Mouse (Mus musculus) intestine, embryonic 14.5 days (tissue): ENCODE measurements around the gene Enkur. TPM values are rescaled to one million over a fixed set of nuclear protein-coding genes. Genes with fewer than 3 reads are reported as not detected.

Experiments
- ATAC-seq: fragments of 200-750 bp; cut with Nextera tagmentation; replicated peaks from 2 replicates; pipeline ENCODE4 v1.8.0; 2017; ENCODE audit warnings: low read depth, moderate number of reproducible peaks, moderate TSS enrichment, moderate library complexity; ENCODE audit not compliant: low FRiP score, low TSS enrichment
- DNase-seq: peaks from one replicate; pipeline ENCODE4 v3.0.0-alpha.2; 2018; ENCODE audit warnings: low spot score
- H3K27ac ChIP-seq: fragments of 300-500 bp; sonication (generic); 2 replicates; pipeline ENCODE4 v1.5.1; 2014; ENCODE audit warnings: low read depth, mild to moderate bottlenecking, control low read depth
- H3K27me3 ChIP-seq: fragments of 300-500 bp; sonication (generic); replicated peaks from 2 replicates; pipeline ENCODE4 v1.6.1; 2014; ENCODE audit warnings: low read length, control low read depth; ENCODE audit not compliant: control insufficient read depth, insufficient read depth
- H3K36me3 ChIP-seq: fragments of 300-500 bp; sonication (generic); 2 replicates; pipeline ENCODE4 v1.6.1; 2014; ENCODE audit warnings: low read length, control low read depth; ENCODE audit not compliant: control insufficient read depth, insufficient read depth
- H3K4me1 ChIP-seq: fragments of 300-500 bp; sonication (generic); replicated peaks from 2 replicates; pipeline ENCODE4 v1.6.1; 2014; ENCODE audit warnings: low read length, control low read depth, mixed read lengths; ENCODE audit not compliant: control insufficient read depth, insufficient read depth
- H3K4me2 ChIP-seq: fragments of 300-500 bp; sonication (generic); 2 replicates; pipeline ENCODE4 v1.6.1; 2014; ENCODE audit warnings: low read length
- H3K4me3 ChIP-seq: fragments of 300-500 bp; sonication (generic); 2 replicates; pipeline ENCODE4 v1.5.1; 2014; ENCODE audit warnings: low read depth, low read length, control low read depth, mixed read lengths
- H3K9ac ChIP-seq: fragments of 300-500 bp; sonication (generic); 2 replicates; pipeline ENCODE4 v1.6.1; 2014; ENCODE audit warnings: mild to moderate bottlenecking, low read length
- H3K9me3 ChIP-seq: fragments of 300-500 bp; sonication (generic); 2 replicates; pipeline ENCODE4 v1.6.1; 2016; ENCODE audit warnings: low read length, control low read depth; ENCODE audit not compliant: control insufficient read depth
- WGBS: fragments of 180-500 bp; shearing (Covaris S2); extraction: QIAGEN DNeasy Blood & Tissue Kit; methylation state at CpG from one replicate; pipeline ENCODE4 v1.1.7; 2014; 5-methylcytosine and 5-hydroxymethylcytosine counted together
- polyA plus RNA-seq: library from polyadenylated mRNA; unstranded; fragments of >200 nt; fragmentation: Nextera tagmentation; extraction: Ambion mirVana; gene quantifications from 2 replicates; pipeline ENCODE4 v1.2.1, GENCODE M21; 2014

Enkur gene
- polyA plus RNA-seq, 1 experiment from 2014 or later = 0.41 TPM

DNA sequence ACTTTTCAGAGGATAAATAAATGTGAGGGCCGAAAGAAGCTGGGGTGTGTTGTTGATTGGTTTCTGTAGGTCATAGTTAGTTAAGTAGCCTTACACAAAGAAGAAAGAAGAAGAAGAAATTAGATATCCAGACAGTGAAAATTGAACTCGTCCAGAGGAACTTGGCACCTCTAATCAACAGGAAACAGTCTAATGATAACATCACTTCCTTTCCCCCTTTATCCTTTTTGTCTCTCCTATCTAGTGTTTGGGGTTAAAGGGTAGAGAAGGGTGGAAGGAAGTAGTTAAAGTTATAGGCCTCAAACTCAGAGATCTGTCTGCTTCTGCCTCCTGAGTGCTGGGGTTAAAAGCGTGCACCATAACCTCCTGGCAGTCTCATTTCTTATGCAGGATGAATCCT lies 32.4 kb downstream of the Enkur start:
- ATAC-seq = no peak
- DNase-seq = no peak
- H3K9me3 ChIP-seq = no peaks in the 10 kb centered on the region
- H3K27me3 ChIP-seq = no peaks in the 10 kb centered on the region
- H3K4me3 ChIP-seq = no peak overlapping the region
- H3K9ac ChIP-seq = no peak overlapping the region
- 79% methylated on average over 3 of the region's 3 CpGs for WGBS
- H3K27ac ChIP-seq = no peak overlapping the region
- no peaks in the 10 kb centered on the region for H3K36me3 ChIP-seq
- no peak overlapping the region for H3K4me2 ChIP-seq
- H3K4me1 ChIP-seq = no peaks in the 10 kb centered on the region

- H3K27ac ChIP-seq = no peak overlapping the region
- H3K4me2 ChIP-seq = no peak overlapping the region
- ATAC-seq = no peak
- no peaks in the 10 kb centered on the region for H3K36me3 ChIP-seq
- no peak overlapping the region for H3K9ac ChIP-seq
- no peaks in the 10 kb centered on the region for H3K4me1 ChIP-seq
- no peaks in the 10 kb centered on the region for H3K27me3 ChIP-seq
- no peak overlapping the region for H3K4me3 ChIP-seq
- no peaks in the 10 kb centered on the region for H3K9me3 ChIP-seq
- no peak for DNase-seq
- 79% methylated on average over 1 of the region's 1 CpGs for WGBS
Measured at GRCm38 (mm10) chr2:21167916-21168315, 37.2 kb downstream of the Enkur start.

GRCm38 (mm10) chr2:21164296-21164695 lies 40.9 kb downstream of the Enkur start:
- no peaks in the 10 kb centered on the region for H3K27me3 ChIP-seq
- H3K9me3 ChIP-seq = no peaks in the 10 kb centered on the region
- no peak for DNase-seq

DNA sequence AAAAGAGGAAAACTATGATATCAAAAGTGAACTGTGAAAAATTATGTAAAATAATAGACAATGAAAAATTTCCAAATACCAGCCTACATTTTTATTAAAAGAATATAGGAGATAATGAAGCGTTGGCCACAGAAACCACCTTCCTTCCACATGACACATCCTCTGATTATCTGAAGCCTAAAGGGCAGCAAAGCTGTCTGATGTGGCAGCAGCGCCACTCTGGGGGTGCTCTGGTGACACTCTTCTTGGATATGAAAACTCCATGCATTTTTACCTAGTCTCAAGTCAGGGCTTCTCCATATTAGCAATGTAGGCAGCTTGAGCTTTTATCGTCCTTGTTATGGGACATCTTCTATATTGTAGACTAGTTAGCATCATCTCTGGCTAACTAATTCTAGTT lies 51.7 kb downstream of the Enkur start:
- H3K27ac ChIP-seq = no peak overlapping the region
- no peak for DNase-seq
- no peak overlapping the region for H3K4me2 ChIP-seq
- no peak overlapping the region for H3K4me3 ChIP-seq
- no peak overlapping the region for H3K9ac ChIP-seq
- H3K36me3 ChIP-seq = no peaks in the 10 kb centered on the region
- WGBS = 85% methylated on average over 3 of the region's 3 CpGs
- no peak for ATAC-seq
- no peaks in the 10 kb centered on the region for H3K27me3 ChIP-seq
- no peaks in the 10 kb centered on the region for H3K4me1 ChIP-seq
- H3K9me3 ChIP-seq = no peaks in the 10 kb centered on the region

More at GRCm38 (mm10) chr2:21164296-21164695, 40.9 kb downstream of the Enkur start:
- H3K36me3 ChIP-seq = no peaks in the 10 kb centered on the region
- no peak overlapping the region for H3K27ac ChIP-seq
- no peak overlapping the region for H3K9ac ChIP-seq
- no peaks in the 10 kb centered on the region for H3K4me1 ChIP-seq
- H3K4me2 ChIP-seq = no peak overlapping the region
- H3K4me3 ChIP-seq = no peak overlapping the region
- no peak for ATAC-seq
- 84% methylated on average over 8 of the region's 8 CpGs for WGBS

DNA sequence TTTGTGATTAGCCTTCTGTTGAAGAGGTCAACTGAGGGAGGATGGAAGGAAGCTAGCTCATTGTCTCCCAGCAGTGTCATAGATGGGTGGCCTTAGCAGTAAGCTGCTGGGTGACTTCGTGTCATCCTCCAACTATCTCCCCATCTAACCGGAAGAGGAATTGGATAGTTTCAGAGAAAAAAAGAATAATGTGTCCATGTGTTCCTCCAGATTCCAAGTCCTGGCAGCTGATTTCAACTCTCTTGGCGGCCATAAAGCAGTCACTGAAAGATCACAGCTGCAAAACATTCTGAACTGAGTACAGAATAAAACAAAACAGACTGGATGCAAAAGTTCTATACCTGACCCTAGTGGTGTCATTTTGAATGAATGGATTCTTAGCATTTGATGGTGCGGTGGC lies 58.0 kb downstream of the Enkur start:
- H3K9me3 ChIP-seq = no peaks in the 10 kb centered on the region
- no peaks in the 10 kb centered on the region for H3K27me3 ChIP-seq
- H3K36me3 ChIP-seq = no peaks in the 10 kb centered on the region
- H3K4me3 ChIP-seq = no peak overlapping the region
- H3K27ac ChIP-seq = no peak overlapping the region
- 0 out of 2 replicates have a peak, but pooled peaks cover 3% of the 10 kb centered on the region for H3K4me1 ChIP-seq
- ATAC-seq = no peak
- DNase-seq = no peak
- no peak overlapping the region for H3K4me2 ChIP-seq
- 77% methylated on average over 4 of the region's 4 CpGs for WGBS
- H3K9ac ChIP-seq = no peak overlapping the region

DNA sequence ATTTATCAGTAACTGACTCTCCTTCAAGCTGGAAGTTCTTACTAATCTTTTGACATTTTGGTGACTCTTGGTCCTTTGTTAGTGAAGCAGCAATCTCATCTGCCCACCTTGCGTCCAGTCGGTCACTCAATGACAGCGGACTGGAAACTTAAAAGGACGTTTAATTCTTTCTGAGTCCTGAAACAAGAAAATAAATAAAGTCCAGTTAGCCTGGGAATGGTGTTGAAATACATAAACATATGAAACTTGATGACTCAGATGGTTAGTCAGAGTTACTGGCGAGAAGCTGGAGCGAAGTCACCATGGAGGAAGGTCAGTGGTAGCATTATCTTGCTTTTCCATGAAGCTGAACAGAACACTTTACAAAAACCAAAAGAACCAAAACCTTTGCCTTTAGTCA lies 58.7 kb downstream of the Enkur start:
- Histone ChIP-seq H3K4me2 (no peak overlapping the region), H3K4me3 (no peak overlapping the region), H3K9me3 (no peaks in the 10 kb centered on the region), H3K9ac (no peak overlapping the region), H3K4me1 (0 out of 2 replicates have a peak, but pooled peaks cover 3% of the 10 kb centered on the region), H3K27me3 (no peaks in the 10 kb centered on the region), H3K36me3 (no peaks in the 10 kb centered on the region), H3K27ac (no peak overlapping the region)
- DNase-seq = no peak
- no peak for ATAC-seq
- 76% methylated on average over 6 of the region's 6 CpGs for WGBS

- Histone ChIP-seq H3K4me2 (peak overlapping the region; percentile 99), H3K9ac (peak overlapping the region; percentile 60; the same call in 1 of the 2 replicates), H3K9me3 (peaks cover 2% of the 10 kb centered on the region; the same call in 1 of the 2 replicates), H3K4me3 (peak overlapping the region; percentile 49), H3K36me3 (no peaks in the 10 kb centered on the region), H3K27me3 (no peaks in the 10 kb centered on the region), H3K4me1 (0 out of 2 replicates have a peak, but pooled peaks cover 3% of the 10 kb centered on the region), H3K27ac (no peak overlapping the region)
- DNase-seq (peak; percentile 53), ATAC-seq (no peak)
- WGBS = 29% methylated on average over 2 of the region's 2 CpGs
Measured at GRCm38 (mm10) chr2:21142616-21143015, 62.5 kb downstream of the Enkur start.

DNA sequence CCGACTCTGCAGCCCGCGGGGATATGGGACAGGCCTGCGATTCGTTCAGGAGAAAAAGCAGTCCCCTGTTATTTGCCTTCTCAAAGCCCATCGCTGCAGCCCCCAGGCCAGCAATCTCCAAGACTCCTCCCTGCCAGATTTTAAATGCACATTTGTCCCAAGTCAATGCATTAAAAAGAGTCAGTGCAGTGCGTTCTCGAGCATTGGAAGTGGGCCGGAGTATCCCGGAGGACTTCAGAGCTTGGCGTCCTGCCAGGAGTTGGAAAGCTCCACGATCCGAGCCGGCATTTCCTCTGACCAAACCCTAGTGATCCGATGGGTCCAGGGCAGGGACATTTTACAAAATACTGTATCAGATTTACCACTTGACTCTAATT lies 63.0 kb downstream of the Enkur start:
- Histone ChIP-seq H3K27me3 (no peaks in the 10 kb centered on the region), H3K4me3 (peak overlapping the region; percentile 49), H3K27ac (peak overlapping the region; percentile 34; the same call in 1 of the 2 replicates), H3K9me3 (peaks cover 2% of the 10 kb centered on the region; the same call in 1 of the 2 replicates), H3K4me2 (peak overlapping the region; percentile 99), H3K4me1 (0 out of 2 replicates have a peak, but pooled peaks cover 3% of the 10 kb centered on the region), H3K36me3 (no peaks in the 10 kb centered on the region), H3K9ac (peak overlapping the region; percentile 60)
- WGBS = under 1% methylated on average over 14 of the region's 15 CpGs
- DNase-seq = peak; percentile 87
- ATAC-seq = peak; percentile 75

DNA sequence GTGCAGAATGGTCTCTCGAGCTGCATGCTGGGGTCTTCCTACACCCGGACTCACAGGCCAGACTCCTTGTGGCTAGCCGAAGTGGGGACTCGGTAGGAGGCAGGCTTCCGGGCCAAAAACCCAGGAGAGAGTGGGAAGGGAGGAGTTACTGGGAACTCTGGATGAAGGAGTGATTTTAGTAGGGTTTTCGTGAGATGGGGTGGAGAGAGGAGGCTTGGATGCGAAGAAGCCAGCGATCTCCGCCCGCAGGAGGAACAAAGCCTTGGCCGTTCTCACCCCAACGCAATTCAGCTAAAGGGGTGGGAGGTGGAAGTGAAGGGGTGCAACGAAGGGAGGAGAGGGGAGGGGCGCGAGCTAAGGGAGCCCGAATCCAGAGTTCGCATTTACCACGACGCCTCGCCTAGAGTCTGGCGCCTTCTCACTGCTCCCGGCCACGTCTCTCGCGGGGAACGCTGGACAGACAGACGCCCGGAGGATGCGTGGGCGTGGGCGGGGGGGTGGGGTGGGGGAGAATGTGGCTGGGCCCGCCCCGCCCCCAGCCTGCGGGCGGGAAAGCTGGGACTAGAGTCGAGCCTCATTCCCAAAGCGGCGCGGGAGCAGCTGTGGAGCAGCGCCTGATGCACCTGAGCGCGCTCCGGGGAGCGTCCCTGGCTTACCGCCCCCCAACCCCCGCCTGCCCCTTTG lies 63.5 kb downstream of the Enkur start:
- Histone ChIP-seq H3K27me3 (no peaks in the 10 kb centered on the region), H3K9me3 (peaks cover 2% of the 10 kb centered on the region; the same call in 1 of the 2 replicates), H3K4me3 (peak overlapping the region; percentile 49), H3K36me3 (no peaks in the 10 kb centered on the region), H3K4me1 (0 out of 2 replicates have a peak, but pooled peaks cover 3% of the 10 kb centered on the region), H3K4me2 (peak overlapping the region; percentile 99), H3K9ac (peak overlapping the region; percentile 60), H3K27ac (peak overlapping the region; percentile 34; the same call in 1 of the 2 replicates)
- 1% methylated on average over 27 of the region's 46 CpGs for WGBS
- peak; percentile 77 for DNase-seq
- peak; percentile 80 for ATAC-seq
